Mouse (Mus musculus) ES-Bruce4 (cell line): ENCODE measurements at regions not wholly inside any gene's neighbourhood (a gene's known extent, or its start where the extent isn't known, plus 50 kb on each side); places are given as distances from the start of the nearest gene placed in this dataset.

Experiments
- H3K27ac ChIP-seq: 2 replicates; pipeline ENCODE4 v1.5.1; 2012; ENCODE audit warnings: low read length, inconsistent platforms; ENCODE audit not compliant: insufficient read depth
- H3K27me3 ChIP-seq: 2 replicates; pipeline ENCODE4 v1.6.1; 2012; ENCODE audit warnings: mild to moderate bottlenecking, low read length, inconsistent platforms; ENCODE audit not compliant: control insufficient read depth, poor library complexity, insufficient read depth, severe bottlenecking
- H3K36me3 ChIP-seq: 2 replicates; pipeline ENCODE4 v1.6.1; 2012; ENCODE audit warnings: inconsistent platforms, mild to moderate bottlenecking, low read length, moderate library complexity; ENCODE audit not compliant: control insufficient read depth, poor library complexity, insufficient read depth, severe bottlenecking
- H3K4me1 ChIP-seq: one replicate; pipeline ENCODE4 v1.8.1; 2011; ENCODE audit warnings: low read length; ENCODE audit not compliant: control insufficient read depth, insufficient read depth
- H3K4me3 ChIP-seq: 2 replicates; pipeline ENCODE4 v1.5.1; 2011; ENCODE audit warnings: low read depth, mild to moderate bottlenecking, low read length
- H3K9ac ChIP-seq: 2 replicates; pipeline ENCODE4 v1.6.1; 2012; ENCODE audit warnings: low read depth, mild to moderate bottlenecking, inconsistent platforms; ENCODE audit not compliant: poor library complexity, severe bottlenecking
- H3K9me3 ChIP-seq: replicated peaks from 2 replicates; pipeline ENCODE4 v1.6.1; 2012; ENCODE audit warnings: mild to moderate bottlenecking, low read length, inconsistent platforms; ENCODE audit not compliant: control insufficient read depth, poor library complexity, insufficient read depth, severe bottlenecking
- CTCF ChIP-seq: IDR thresholded peaks from one replicate; pipeline ENCODE4 v1.8.1; 2011; ENCODE audit warnings: low read depth, low read length
- EP300 ChIP-seq: IDR thresholded peaks from 2 replicates; pipeline ENCODE4 v1.6.1; 2011; ENCODE audit warnings: low read depth, low read length; ENCODE audit not compliant: insufficient read depth
- POLR2A ChIP-seq: IDR thresholded peaks from one replicate; pipeline ENCODE4 v1.8.1; 2011; ENCODE audit warnings: low read length; ENCODE audit not compliant: insufficient read depth

GRCm38 (mm10) chr13:5956145-5956544 lies 94.9 kb downstream of the Klf6 start:
- Histone ChIP-seq H3K9ac (no peak overlapping the region), H3K27ac (no peak overlapping the region), H3K27me3 (no peaks in the 10 kb centered on the region), H3K4me1 (no peaks in the 10 kb centered on the region), H3K4me3 (no peak overlapping the region), H3K9me3 (no peaks in the 10 kb centered on the region), H3K36me3 (no peaks in the 10 kb centered on the region)
- TF ChIP-seq POLR2A (no peak), CTCF (no peak), EP300 (no peak)

- no peak overlapping the region for H3K9ac ChIP-seq
- H3K4me3 ChIP-seq = no peak overlapping the region
- no peak overlapping the region for H3K27ac ChIP-seq
- H3K4me1 ChIP-seq = no peaks in the 10 kb centered on the region
- TF ChIP-seq EP300 (no peak), CTCF (no peak), POLR2A (no peak)
- H3K27me3 ChIP-seq = no peaks in the 10 kb centered on the region
- H3K36me3 ChIP-seq = no peaks in the 10 kb centered on the region
- no peaks in the 10 kb centered on the region for H3K9me3 ChIP-seq
These were observed 101.7 kb downstream of the Klf6 start for GRCm38 (mm10) chr13:5962947-5963346.

GRCm38 (mm10) chr13:5964626-5965025 lies 103.3 kb downstream of the Klf6 start:
- no peaks in the 10 kb centered on the region for H3K4me1 ChIP-seq

GRCm38 (mm10) chr13:5978615-5979014 lies 117.3 kb downstream of the Klf6 start:
- H3K27me3 ChIP-seq = no peaks in the 10 kb centered on the region
- no peaks in the 10 kb centered on the region for H3K4me1 ChIP-seq
- no peaks in the 10 kb centered on the region for H3K36me3 ChIP-seq
- TF ChIP-seq POLR2A (no peak), EP300 (no peak), CTCF (no peak)
- no peak overlapping the region for H3K9ac ChIP-seq
- no peaks in the 10 kb centered on the region for H3K9me3 ChIP-seq
- no peak overlapping the region for H3K27ac ChIP-seq
- H3K4me3 ChIP-seq = no peak overlapping the region

More at GRCm38 (mm10) chr13:5964626-5965025, 103.3 kb downstream of the Klf6 start:
- TF ChIP-seq EP300 (no peak), POLR2A (no peak), CTCF (no peak)
- no peaks in the 10 kb centered on the region for H3K36me3 ChIP-seq
- H3K9me3 ChIP-seq = no peaks in the 10 kb centered on the region
- H3K27ac ChIP-seq = no peak overlapping the region
- H3K9ac ChIP-seq = no peak overlapping the region
- no peak overlapping the region for H3K4me3 ChIP-seq
- H3K27me3 ChIP-seq = no peaks in the 10 kb centered on the region

GRCm38 (mm10) chr13:5987491-5987890 lies 126.2 kb downstream of the Klf6 start:
- no peaks in the 10 kb centered on the region for H3K9me3 ChIP-seq
- no peaks in the 10 kb centered on the region for H3K36me3 ChIP-seq
- H3K27ac ChIP-seq = no peak overlapping the region
- H3K4me3 ChIP-seq = no peak overlapping the region
- H3K4me1 ChIP-seq = no peaks in the 10 kb centered on the region
- no peak for TF ChIP-seq POLR2A
- TF ChIP-seq CTCF = no peak
- no peak for TF ChIP-seq EP300
- no peak overlapping the region for H3K9ac ChIP-seq
- H3K27me3 ChIP-seq = no peaks in the 10 kb centered on the region

GRCm38 (mm10) chr13:5988407-5988806 lies 127.1 kb downstream of the Klf6 start:
- no peaks in the 10 kb centered on the region for H3K27me3 ChIP-seq
- TF ChIP-seq CTCF = no peak
- TF ChIP-seq POLR2A = no peak
- TF ChIP-seq EP300 = no peak
- H3K36me3 ChIP-seq = no peaks in the 10 kb centered on the region

More at GRCm38 (mm10) chr13:5988407-5988806, 127.1 kb downstream of the Klf6 start:
- H3K9ac ChIP-seq = no peak overlapping the region
- H3K27ac ChIP-seq = no peak overlapping the region
- no peak overlapping the region for H3K4me3 ChIP-seq
- H3K9me3 ChIP-seq = no peaks in the 10 kb centered on the region
- no peaks in the 10 kb centered on the region for H3K4me1 ChIP-seq
